Mouse (Mus musculus): ENCODE results near the gene Gm5089. TPM values are rescaled to one million over a fixed set of nuclear protein-coding genes. Genes with fewer than 3 reads are reported as not detected.
"Not testable (repeated sequence)": the region's sequence is repeated elsewhere in the genome, so short reads cannot be mapped to it uniquely, and the experiment has no call there.

Gene Gm5089
- polyA plus RNA-seq, 1 experiment = 0.52 TPM

- DNase-seq (ENCODE audit: low read depth) = peak; percentile 43
These were observed 11.1 kb upstream of the Gm5089 start for GRCm38 (mm10) chr14:122461966-122462365.

GRCm38 (mm10) chr14:122461500-122461899 lies 10.6 kb upstream of the Gm5089 start:
- TF ChIP-seq CTCF (IDR thresholded peaks at IDR 0.05; ENCODE audit: borderline replicate concordance, extremely low read depth, insufficient read depth, insufficient read length) (no peak), POLR2A (IDR thresholded peaks at IDR 0.05; ENCODE audit: borderline replicate concordance, extremely low read depth, insufficient read depth, insufficient read length, poor library complexity, severe bottlenecking) (no peak)
- no peak for DNase-seq (ENCODE audit: low read depth)

More at GRCm38 (mm10) chr14:122461966-122462365, 11.1 kb upstream of the Gm5089 start:
- TF ChIP-seq CTCF (IDR thresholded peaks at IDR 0.05; ENCODE audit: borderline replicate concordance, extremely low read depth, insufficient read depth, insufficient read length) (no peak), POLR2A (IDR thresholded peaks at IDR 0.05; ENCODE audit: borderline replicate concordance, extremely low read depth, insufficient read depth, insufficient read length, poor library complexity, severe bottlenecking) (no peak)

- peak; percentile 28 for DNase-seq (ENCODE audit: low read depth)
- no peak for TF ChIP-seq POLR2A (IDR thresholded peaks at IDR 0.05; ENCODE audit: borderline replicate concordance, extremely low read depth, insufficient read depth, insufficient read length, poor library complexity, severe bottlenecking)
- no peak for TF ChIP-seq CTCF (IDR thresholded peaks at IDR 0.05; ENCODE audit: borderline replicate concordance, extremely low read depth, insufficient read depth, insufficient read length)
These were observed 9.3 kb upstream of the Gm5089 start for GRCm38 (mm10) chr14:122460226-122460625.

GRCm38 (mm10) chr14:122459776-122460175 lies 8.9 kb upstream of the Gm5089 start:
- no peak for DNase-seq (ENCODE audit: low read depth)
- TF ChIP-seq POLR2A (IDR thresholded peaks at IDR 0.05; ENCODE audit: borderline replicate concordance, extremely low read depth, insufficient read depth, insufficient read length, poor library complexity, severe bottlenecking) = no peak
- no peak for TF ChIP-seq CTCF (IDR thresholded peaks at IDR 0.05; ENCODE audit: borderline replicate concordance, extremely low read depth, insufficient read depth, insufficient read length)

GRCm38 (mm10) chr14:122459332-122459731 lies 8.4 kb upstream of the Gm5089 start:
- not testable (repeated sequence) for DNase-seq (ENCODE audit: low read depth)

GRCm38 (mm10) chr14:122455562-122455958 lies 4.6 kb upstream of the Gm5089 start:
- DNase-seq (ENCODE audit: low read depth) = peak; percentile 73
- TF ChIP-seq POLR2A (IDR thresholded peaks at IDR 0.05; ENCODE audit: borderline replicate concordance, extremely low read depth, insufficient read depth, insufficient read length, poor library complexity, severe bottlenecking) (no peak), CTCF (IDR thresholded peaks at IDR 0.05; ENCODE audit: borderline replicate concordance, extremely low read depth, insufficient read depth, insufficient read length) (no peak)

- DNase-seq (ENCODE audit: low read depth) = peak; percentile 89
- TF ChIP-seq POLR2A (IDR thresholded peaks at IDR 0.05; ENCODE audit: borderline replicate concordance, extremely low read depth, insufficient read depth, insufficient read length, poor library complexity, severe bottlenecking) = no peak
- TF ChIP-seq CTCF (IDR thresholded peaks at IDR 0.05; ENCODE audit: borderline replicate concordance, extremely low read depth, insufficient read depth, insufficient read length) = no peak
These were observed 4.1 kb upstream of the Gm5089 start for GRCm38 (mm10) chr14:122454901-122455561.

GRCm38 (mm10) chr14:122453996-122454738 lies 3.3 kb upstream of the Gm5089 start:
- peak; percentile 70 for DNase-seq (ENCODE audit: low read depth)
- TF ChIP-seq POLR2A (IDR thresholded peaks at IDR 0.05; ENCODE audit: borderline replicate concordance, extremely low read depth, insufficient read depth, insufficient read length, poor library complexity, severe bottlenecking) = no peak
- TF ChIP-seq CTCF (IDR thresholded peaks at IDR 0.05; ENCODE audit: borderline replicate concordance, extremely low read depth, insufficient read depth, insufficient read length) = no peak

GRCm38 (mm10) chr14:122453388-122453995 lies 2.6 kb upstream of the Gm5089 start:
- TF ChIP-seq CTCF (IDR thresholded peaks at IDR 0.05; ENCODE audit: borderline replicate concordance, extremely low read depth, insufficient read depth, insufficient read length) (peak; percentile 58), POLR2A (IDR thresholded peaks at IDR 0.05; ENCODE audit: borderline replicate concordance, extremely low read depth, insufficient read depth, insufficient read length, poor library complexity, severe bottlenecking) (no peak)
- peak; percentile 95 for DNase-seq (ENCODE audit: low read depth)

- DNase-seq (ENCODE audit: low read depth) = peak; percentile 77
- TF ChIP-seq POLR2A (IDR thresholded peaks at IDR 0.05; ENCODE audit: borderline replicate concordance, extremely low read depth, insufficient read depth, insufficient read length, poor library complexity, severe bottlenecking) = no peak
- TF ChIP-seq CTCF (IDR thresholded peaks at IDR 0.05; ENCODE audit: borderline replicate concordance, extremely low read depth, insufficient read depth, insufficient read length) = no peak
These were observed 1.9 kb upstream of the Gm5089 start for GRCm38 (mm10) chr14:122452701-122453387.

GRCm38 (mm10) chr14:122451551-122452145 lies 733 bp upstream of the Gm5089 start:
- DNase-seq (ENCODE audit: low read depth) = peak; percentile 46

More at GRCm38 (mm10) chr14:122451551-122452145, 733 bp upstream of the Gm5089 start:
- TF ChIP-seq CTCF (IDR thresholded peaks at IDR 0.05; ENCODE audit: borderline replicate concordance, extremely low read depth, insufficient read depth, insufficient read length) = no peak
- TF ChIP-seq POLR2A (IDR thresholded peaks at IDR 0.05; ENCODE audit: borderline replicate concordance, extremely low read depth, insufficient read depth, insufficient read length, poor library complexity, severe bottlenecking) = no peak
